Mouse (Mus musculus) ES-Bruce4 (cell line): ENCODE measurements around the gene Gm5737. TPM values are rescaled to one million over a fixed set of nuclear protein-coding genes. Genes with fewer than 3 reads are reported as not detected.

ENCODE experiments used
- H3K27ac ChIP-seq: 2 replicates; pipeline ENCODE4 v1.5.1; 2012; ENCODE audit warnings: low read length, inconsistent platforms; ENCODE audit not compliant: insufficient read depth
- H3K27me3 ChIP-seq: 2 replicates; pipeline ENCODE4 v1.6.1; 2012; ENCODE audit warnings: mild to moderate bottlenecking, low read length, inconsistent platforms; ENCODE audit not compliant: control insufficient read depth, poor library complexity, insufficient read depth, severe bottlenecking
- H3K36me3 ChIP-seq: 2 replicates; pipeline ENCODE4 v1.6.1; 2012; ENCODE audit warnings: inconsistent platforms, mild to moderate bottlenecking, low read length, moderate library complexity; ENCODE audit not compliant: control insufficient read depth, poor library complexity, insufficient read depth, severe bottlenecking
- H3K4me1 ChIP-seq: one replicate; pipeline ENCODE4 v1.8.1; 2011; ENCODE audit warnings: low read length; ENCODE audit not compliant: control insufficient read depth, insufficient read depth
- H3K4me3 ChIP-seq: 2 replicates; pipeline ENCODE4 v1.5.1; 2011; ENCODE audit warnings: low read depth, mild to moderate bottlenecking, low read length
- H3K9ac ChIP-seq: 2 replicates; pipeline ENCODE4 v1.6.1; 2012; ENCODE audit warnings: low read depth, mild to moderate bottlenecking, inconsistent platforms; ENCODE audit not compliant: poor library complexity, severe bottlenecking
- H3K9me3 ChIP-seq: replicated peaks from 2 replicates; pipeline ENCODE4 v1.6.1; 2012; ENCODE audit warnings: mild to moderate bottlenecking, low read length, inconsistent platforms; ENCODE audit not compliant: control insufficient read depth, poor library complexity, insufficient read depth, severe bottlenecking
- CTCF ChIP-seq: IDR thresholded peaks from one replicate; pipeline ENCODE4 v1.8.1; 2011; ENCODE audit warnings: low read depth, low read length
- EP300 ChIP-seq: IDR thresholded peaks from 2 replicates; pipeline ENCODE4 v1.6.1; 2011; ENCODE audit warnings: low read depth, low read length; ENCODE audit not compliant: insufficient read depth
- POLR2A ChIP-seq: IDR thresholded peaks from one replicate; pipeline ENCODE4 v1.8.1; 2011; ENCODE audit warnings: low read length; ENCODE audit not compliant: insufficient read depth
- polyA plus RNA-seq: library from polyadenylated mRNA; stranded (reverse); fragments of >200 nt; gene quantifications from 2 replicates; pipeline ENCODE4 v1.2.4, GENCODE M21; 2011; ENCODE audit warnings: low read depth; ENCODE audit not compliant: missing spikeins, insufficient read depth, insufficient read length

The Gm5737 gene
- polyA plus RNA-seq, 1 experiment = not detected

GRCm38 (mm10) chr7:120861488-120862047 is 49.4 kb downstream of the Gm5737 start:
- no peaks in the 10 kb centered on the region for H3K9me3 ChIP-seq
- no peaks in the 10 kb centered on the region for H3K36me3 ChIP-seq
- peaks cover 4% of the 10 kb centered on the region for H3K4me1 ChIP-seq
- no peaks in the 10 kb centered on the region for H3K27me3 ChIP-seq
- H3K27ac ChIP-seq = no peak overlapping the region
- no peak overlapping the region for H3K4me3 ChIP-seq
- TF ChIP-seq CTCF (no peak), POLR2A (no peak), EP300 (no peak)
- H3K9ac ChIP-seq = no peak overlapping the region

- Histone ChIP-seq H3K4me1 (peaks cover 4% of the 10 kb centered on the region), H3K27ac (no peak overlapping the region), H3K9me3 (no peaks in the 10 kb centered on the region), H3K27me3 (no peaks in the 10 kb centered on the region), H3K9ac (no peak overlapping the region), H3K36me3 (no peaks in the 10 kb centered on the region), H3K4me3 (no peak overlapping the region)
- TF ChIP-seq CTCF (no peak), POLR2A (no peak), EP300 (no peak)
Measured at GRCm38 (mm10) chr7:120862196-120862595, 50.0 kb downstream of the Gm5737 start.

- Histone ChIP-seq H3K9ac (no peak overlapping the region), H3K27me3 (no peaks in the 10 kb centered on the region), H3K4me1 (peaks cover 4% of the 10 kb centered on the region), H3K27ac (no peak overlapping the region), H3K9me3 (no peaks in the 10 kb centered on the region), H3K4me3 (no peak overlapping the region), H3K36me3 (no peaks in the 10 kb centered on the region)
- no peak for TF ChIP-seq CTCF
- TF ChIP-seq EP300 = no peak
- no peak for TF ChIP-seq POLR2A
Measured at GRCm38 (mm10) chr7:120862626-120863025, 50.5 kb downstream of the Gm5737 start.

GRCm38 (mm10) chr7:120863476-120863875 is 51.3 kb downstream of the Gm5737 start:
- H3K27me3 ChIP-seq = no peaks in the 10 kb centered on the region
- no peaks in the 10 kb centered on the region for H3K9me3 ChIP-seq
- H3K4me1 ChIP-seq = peaks cover 4% of the 10 kb centered on the region
- H3K36me3 ChIP-seq = no peaks in the 10 kb centered on the region
- no peak overlapping the region for H3K27ac ChIP-seq
- TF ChIP-seq EP300 (no peak), POLR2A (no peak), CTCF (no peak)
- no peak overlapping the region for H3K4me3 ChIP-seq
- no peak overlapping the region for H3K9ac ChIP-seq

GRCm38 (mm10) chr7:120865100-120865499 is 52.9 kb downstream of the Gm5737 start:
- no peaks in the 10 kb centered on the region for H3K27me3 ChIP-seq
- H3K36me3 ChIP-seq = no peaks in the 10 kb centered on the region
- TF ChIP-seq CTCF (no peak), EP300 (no peak), POLR2A (no peak)
- H3K9me3 ChIP-seq = no peaks in the 10 kb centered on the region
- peaks cover 4% of the 10 kb centered on the region for H3K4me1 ChIP-seq
- no peak overlapping the region for H3K4me3 ChIP-seq
- H3K27ac ChIP-seq = no peak overlapping the region
- no peak overlapping the region for H3K9ac ChIP-seq

GRCm38 (mm10) chr7:120865832-120866231 is 53.7 kb downstream of the Gm5737 start:
- Histone ChIP-seq H3K4me1 (peaks cover 4% of the 10 kb centered on the region), H3K27ac (no peak overlapping the region), H3K4me3 (no peak overlapping the region), H3K9me3 (no peaks in the 10 kb centered on the region), H3K9ac (no peak overlapping the region), H3K36me3 (no peaks in the 10 kb centered on the region), H3K27me3 (no peaks in the 10 kb centered on the region)
- TF ChIP-seq CTCF (no peak), POLR2A (no peak), EP300 (no peak)
